Mouse (Mus musculus) cerebellum, adult 11 months (tissue): Measurements from ENCODE around the gene Akt3.

Source experiments
- DNase-seq: peaks from one replicate; pipeline ENCODE4 v3.0.0; 2022

Akt3 gene

GRCm38 (mm10) chr1:177186751-177187150, 71.3 kb downstream of the Akt3 start:
- no peak for DNase-seq

DNA sequence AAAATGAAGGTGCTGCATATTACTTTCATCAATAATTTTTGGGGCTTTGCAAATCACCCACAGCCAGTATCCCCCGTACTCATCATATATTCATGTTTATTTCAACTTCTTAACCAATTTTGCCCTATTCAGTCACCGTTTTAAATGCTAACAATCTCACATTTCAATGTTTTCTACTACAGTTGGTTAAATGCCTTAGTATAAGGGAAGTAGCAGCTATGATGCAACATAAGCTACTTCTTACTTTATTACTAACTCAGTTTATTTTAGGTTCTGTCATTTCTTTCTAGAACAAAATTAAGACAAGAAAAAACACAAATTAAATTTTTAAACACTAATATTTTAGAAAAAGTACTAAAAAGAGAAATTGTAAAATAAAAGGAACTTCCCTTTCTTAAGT, 78.4 kb downstream of the Akt3 start:
- DNase-seq, result no peak

DNA sequence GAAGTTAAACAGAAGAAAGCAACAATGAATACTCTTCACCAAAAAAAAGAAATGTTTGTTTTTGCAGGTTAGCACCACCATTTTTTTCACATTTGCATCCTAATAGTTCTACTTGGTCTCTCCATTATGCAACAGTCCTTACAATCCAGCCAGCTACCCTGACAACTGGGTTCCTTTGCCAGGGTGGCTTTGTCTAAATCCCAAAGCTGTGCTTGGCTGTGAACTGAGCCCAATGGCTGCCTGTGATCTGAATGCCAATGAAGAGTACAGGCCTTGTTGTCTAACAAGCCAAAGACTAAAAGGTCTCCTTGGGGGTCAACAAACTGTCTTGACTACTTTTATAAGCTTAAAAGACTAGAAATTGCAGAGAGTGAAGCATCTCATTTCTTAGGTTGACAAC, 82.6 kb downstream of the Akt3 start:
- DNase-seq, result no peak

GRCm38 (mm10) chr1:177171300-177171699, 86.7 kb downstream of the Akt3 start:
- DNase-seq, result no peak

DNA sequence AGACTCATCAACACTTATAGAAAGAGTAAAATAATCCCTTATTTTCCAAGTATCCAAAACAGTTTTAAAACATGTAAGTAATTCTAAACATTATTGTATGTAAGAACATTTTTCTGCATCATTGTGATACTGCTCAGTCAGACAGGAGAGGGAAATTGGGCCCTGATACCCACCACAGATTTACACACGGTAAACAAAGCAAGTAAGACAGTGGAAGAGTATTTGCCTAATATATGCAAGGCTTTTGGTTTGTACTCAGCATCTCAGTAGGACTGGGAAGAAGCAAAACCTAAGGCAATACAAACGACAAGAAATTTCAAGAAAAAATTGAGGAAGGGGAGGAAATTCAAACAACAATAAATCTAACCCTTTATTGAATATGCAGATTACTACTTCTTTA, 92.2 kb downstream of the Akt3 start:
- no peak for DNase-seq

DNA sequence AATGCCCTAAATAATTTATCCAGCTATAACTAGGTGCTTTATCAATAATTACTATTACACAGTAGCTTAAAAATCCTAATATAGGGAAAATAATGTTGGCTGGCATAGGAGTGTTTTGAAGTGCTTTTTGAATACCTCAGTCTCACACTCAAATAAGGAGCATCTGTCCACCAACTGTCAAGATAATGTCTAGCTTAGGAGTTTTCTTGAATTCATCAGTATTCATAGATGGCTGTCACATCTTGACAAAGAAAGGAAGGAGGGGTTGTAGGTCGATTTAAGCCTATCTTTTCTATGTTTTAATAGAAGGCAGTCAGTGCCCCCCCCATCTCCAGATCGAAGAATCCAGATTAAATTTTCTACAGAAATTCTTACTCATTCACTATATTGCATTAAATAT, 92.7 kb downstream of the Akt3 start:
- no peak for DNase-seq

DNA sequence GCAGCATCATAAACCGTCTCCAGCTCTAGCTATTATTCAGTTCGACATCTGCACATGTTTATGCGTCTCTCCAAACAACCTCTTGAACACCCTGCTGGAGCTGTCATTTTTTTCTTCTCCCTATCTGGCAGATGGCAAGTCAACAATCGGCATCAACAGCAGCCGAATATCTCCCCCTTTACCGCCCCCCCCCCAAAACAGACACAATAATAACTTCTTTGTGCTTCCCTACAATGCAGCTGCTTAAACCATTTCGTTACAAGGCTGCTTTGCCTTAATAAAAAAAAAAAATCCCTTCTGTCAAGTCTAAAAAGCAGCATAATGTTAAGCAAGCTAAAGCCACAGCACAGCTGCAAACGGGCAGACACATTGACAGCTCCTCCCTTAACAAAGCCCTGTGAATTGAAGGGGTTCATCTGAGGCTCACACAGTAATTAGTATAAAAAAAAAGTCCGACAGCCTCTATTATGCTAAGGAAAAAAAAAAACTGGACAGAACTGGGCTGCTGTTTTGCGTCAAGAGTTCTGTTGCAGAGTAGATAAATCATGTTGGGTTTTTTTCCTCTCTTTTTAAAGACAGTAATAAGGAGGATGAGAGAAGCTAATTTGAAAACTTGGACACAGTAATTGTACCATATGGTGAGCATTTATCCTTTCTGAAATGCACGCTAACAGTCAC, 107.5 kb downstream of the Akt3 start:
- no peak for DNase-seq

- DNase-seq, result no peak
These were observed 109.3 kb downstream of the Akt3 start for GRCm38 (mm10) chr1:177148746-177149145.

GRCm38 (mm10) chr1:177141468-177141867, 116.5 kb downstream of the Akt3 start:
- DNase-seq, result no peak

DNA sequence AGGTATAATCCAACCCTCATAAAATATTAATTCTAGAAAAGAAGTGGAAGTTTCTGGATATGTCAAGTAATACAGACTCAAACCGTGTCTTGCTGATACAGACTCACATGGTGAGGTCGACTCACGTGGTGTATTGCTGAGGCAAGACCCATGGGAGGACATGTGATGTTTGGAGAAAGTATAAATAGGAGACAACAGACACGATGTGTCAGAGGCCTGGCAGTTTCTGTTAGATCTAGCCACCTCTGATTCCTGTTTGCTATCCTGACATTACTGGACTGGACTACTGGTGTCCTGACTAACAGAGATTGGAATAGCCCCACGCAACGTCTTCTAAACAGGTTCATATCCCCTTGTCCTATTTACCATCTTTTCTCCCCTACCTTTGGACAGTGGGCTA, 118.4 kb downstream of the Akt3 start:
- DNase-seq, result no peak

- no peak for DNase-seq
These were observed 126.5 kb downstream of the Akt3 start for GRCm38 (mm10) chr1:177131458-177131857.

- DNase-seq, result no peak
These were observed 131.3 kb downstream of the Akt3 start for GRCm38 (mm10) chr1:177126674-177127073.

DNA sequence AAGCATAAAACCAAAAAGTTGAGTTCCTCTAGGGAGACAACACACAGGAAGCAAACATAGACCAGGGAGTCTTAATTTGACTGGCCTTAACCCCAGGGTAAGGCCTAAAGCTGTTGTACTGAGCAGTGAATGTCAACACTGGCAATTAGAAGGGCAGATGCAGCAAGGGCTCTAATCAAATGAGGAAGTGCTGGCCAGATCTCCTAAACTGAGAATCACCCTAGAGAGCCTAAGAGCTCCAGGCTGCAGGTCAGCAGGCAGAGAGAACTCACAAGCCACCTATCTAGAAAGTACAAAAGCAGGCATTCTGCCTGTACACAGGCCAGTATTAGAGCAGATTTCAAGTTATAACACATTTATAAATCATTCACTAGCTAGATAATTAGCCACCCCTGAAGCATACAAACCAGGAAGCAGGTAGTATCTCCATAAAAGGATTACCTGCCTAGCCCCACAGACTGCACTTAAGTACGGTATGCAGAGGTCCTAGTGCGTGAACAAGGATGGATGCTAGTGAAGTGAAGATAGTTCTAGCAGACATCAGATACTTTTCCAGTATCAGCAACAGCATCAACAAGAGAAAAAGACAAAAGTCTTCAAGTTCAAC, 147.2 kb downstream of the Akt3 start:
- no peak for DNase-seq

DNA sequence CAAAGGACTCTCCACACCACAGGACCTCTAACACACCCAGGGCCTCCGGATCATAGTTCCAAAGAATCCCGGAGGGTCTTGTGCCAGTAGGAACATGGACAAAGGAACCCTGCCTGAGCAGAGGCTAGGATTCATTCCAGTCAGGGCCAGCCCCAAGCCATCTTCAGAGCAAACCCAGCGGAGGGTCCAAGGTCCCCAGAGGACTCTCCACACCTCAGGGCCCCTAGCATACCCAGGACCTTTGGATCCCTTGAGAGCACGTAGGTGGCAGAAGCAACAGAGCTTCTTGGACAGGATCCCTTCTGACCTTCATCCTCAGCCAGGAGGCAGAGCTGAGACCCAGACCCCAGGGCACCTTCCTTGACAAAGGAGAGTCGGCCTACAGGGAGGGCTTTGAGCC, 167.5 kb downstream of the Akt3 start:
- DNase-seq, result no peak

DNA sequence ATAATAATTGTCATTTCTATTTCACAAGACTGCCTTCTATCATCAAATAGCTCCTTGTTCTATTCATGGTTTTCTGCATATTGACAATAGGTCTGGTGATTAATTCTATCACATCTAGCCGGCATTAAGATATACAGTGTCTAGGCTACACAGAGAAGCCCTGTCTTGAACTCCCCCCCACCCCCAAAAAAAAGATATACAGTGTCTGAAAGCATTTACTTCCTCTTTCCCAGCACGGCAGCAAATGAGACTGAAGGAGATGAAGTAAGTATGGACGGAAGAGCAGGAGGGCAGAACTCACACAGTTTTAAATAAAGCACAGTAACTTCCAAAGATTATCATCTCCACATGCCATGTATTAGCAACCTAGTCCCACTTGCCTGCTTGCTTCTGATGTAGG, 168.5 kb downstream of the Akt3 start:
- no peak for DNase-seq

DNA sequence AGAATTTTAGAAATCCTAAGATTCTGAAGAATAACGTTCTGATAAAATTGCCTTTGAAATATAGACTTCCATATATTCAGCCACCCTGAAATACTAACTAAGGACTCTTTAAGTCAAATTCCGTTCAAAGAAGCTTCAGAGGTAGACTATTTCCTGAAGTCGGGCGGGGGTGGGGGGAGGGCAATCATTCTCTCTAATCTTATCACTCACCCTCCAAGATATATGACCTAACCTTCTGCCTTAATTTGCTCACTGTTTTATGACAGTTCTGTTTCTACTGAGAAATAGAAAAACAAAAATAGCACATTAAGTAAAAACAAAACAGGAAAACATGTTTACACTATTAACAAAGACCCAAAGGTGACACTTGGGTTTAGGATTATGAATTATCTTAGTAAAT, 169.0 kb downstream of the Akt3 start:
- no peak for DNase-seq

GRCm38 (mm10) chr1:177081957-177082645, 175.9 kb downstream of the Akt3 start:
- DNase-seq, result no peak

GRCm38 (mm10) chr1:177069161-177069560, 188.8 kb downstream of the Akt3 start:
- no peak for DNase-seq

DNA sequence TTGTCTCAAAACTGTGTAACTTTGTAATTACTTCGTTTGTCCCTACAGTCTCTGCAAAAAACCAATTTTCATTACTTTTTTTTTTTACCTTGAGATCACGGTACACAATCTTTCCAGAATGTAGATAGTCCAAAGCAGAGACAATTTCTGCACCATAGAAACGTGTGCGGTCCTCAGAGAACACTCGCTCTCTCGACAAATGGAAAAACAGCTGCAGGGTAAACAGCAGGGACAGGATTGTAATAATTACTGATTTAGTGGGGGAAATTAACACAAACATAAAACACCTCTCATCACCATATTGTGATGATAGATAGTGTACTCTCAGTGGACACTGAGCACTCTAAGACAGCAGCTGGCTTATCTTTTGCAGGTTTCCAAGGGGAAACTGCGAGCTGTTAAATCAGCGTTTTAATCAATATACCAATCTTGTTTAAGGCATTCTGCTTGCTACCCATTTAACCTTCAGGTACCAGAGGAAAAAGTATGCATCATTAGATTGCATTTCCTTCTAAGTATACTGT, 190.8 kb downstream of the Akt3 start:
- DNase-seq, result no peak

DNA sequence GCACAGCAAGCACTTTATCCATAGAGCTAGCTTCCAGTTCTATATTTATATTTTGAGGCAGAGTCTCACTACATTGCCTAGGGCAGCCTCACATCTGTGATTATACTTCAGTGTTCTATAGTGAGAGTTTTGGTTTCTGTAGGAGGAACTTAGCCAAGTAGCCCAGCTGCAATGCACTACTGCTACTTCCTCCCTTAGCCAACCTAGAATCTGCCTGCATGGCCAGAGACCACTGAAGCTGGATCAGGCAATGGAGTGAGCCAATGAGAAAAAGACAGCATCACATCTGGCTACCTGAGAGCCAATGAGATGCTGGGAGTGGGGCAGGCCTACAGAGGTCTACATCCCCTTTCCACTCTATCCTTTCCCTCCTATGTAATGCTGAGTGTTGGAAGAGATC, 192.3 kb downstream of the Akt3 start:
- no peak for DNase-seq

DNA sequence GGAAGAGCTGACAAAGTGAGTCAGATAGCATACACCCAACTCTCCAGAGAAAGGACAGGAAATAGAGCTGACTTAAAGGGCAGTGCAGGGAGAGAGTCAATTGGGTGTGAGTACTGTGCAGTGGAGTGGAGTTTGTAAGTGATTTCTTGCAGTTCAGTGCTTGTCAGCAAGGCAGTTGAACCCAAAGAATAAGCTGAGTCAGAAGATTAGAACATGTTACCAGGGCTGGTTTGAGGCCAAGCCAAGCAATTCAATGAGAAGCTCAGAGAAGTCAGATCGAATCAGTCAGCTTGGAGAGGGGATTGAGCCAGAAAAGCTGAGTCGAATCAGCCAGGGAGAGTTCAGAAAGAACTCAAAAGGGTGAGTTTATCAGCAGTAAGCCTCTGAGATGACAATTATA, 196.2 kb downstream of the Akt3 start:
- no peak for DNase-seq

DNA sequence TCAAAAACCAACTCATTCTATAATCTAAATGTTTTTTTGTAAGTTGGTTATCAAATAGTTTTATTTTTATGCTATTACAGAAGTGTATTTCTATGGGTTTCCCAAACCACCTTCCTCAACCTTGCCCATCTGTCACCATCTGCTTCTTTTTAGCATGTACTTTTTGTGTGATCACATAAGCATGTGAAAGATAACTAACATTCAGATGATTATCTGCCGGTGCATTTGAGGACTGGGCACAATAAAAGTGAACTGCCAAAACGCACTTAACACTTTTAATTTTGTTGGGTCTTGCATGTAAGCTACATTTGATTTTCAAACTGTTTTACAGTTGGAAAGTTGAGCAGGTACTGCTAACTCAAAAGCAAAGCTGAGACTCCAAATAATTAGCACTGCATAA, 203.1 kb downstream of the Akt3 start:
- no peak for DNase-seq

GRCm38 (mm10) chr1:177051366-177051963, 206.5 kb downstream of the Akt3 start:
- no peak for DNase-seq

DNA sequence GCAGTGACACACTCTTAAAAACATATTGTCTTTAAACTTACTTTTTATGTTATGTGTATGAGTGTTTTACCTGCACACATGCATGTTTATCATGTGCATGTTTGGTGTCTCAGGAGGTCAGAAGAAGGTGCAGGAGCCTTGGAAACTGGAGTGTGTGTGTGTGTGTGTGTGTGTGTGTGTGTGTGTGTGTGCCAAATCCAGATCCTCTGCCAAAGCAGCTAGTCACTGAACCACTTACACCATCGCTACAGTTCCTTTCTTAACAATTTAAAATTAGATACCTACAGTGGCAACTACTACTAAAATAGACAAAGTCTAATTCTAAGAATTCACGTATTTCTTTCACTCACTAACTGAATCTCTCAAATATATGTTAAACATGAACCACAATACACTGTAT, 209.2 kb downstream of the Akt3 start:
- no peak for DNase-seq
